Mouse (Mus musculus) T-helper 1 cell (primary cell): Measurements from ENCODE around the gene Grb2.

ENCODE experiments used
- in situ Hi-C: fragments of 300-600 bp; cut with MboI, MseI; formaldehyde crosslinking; loops from one replicate; pipeline ENCODE4 v1.15.1; 2025; ENCODE audit warnings: high pct_unique_total_duplicates

The Grb2 gene

DNA sequence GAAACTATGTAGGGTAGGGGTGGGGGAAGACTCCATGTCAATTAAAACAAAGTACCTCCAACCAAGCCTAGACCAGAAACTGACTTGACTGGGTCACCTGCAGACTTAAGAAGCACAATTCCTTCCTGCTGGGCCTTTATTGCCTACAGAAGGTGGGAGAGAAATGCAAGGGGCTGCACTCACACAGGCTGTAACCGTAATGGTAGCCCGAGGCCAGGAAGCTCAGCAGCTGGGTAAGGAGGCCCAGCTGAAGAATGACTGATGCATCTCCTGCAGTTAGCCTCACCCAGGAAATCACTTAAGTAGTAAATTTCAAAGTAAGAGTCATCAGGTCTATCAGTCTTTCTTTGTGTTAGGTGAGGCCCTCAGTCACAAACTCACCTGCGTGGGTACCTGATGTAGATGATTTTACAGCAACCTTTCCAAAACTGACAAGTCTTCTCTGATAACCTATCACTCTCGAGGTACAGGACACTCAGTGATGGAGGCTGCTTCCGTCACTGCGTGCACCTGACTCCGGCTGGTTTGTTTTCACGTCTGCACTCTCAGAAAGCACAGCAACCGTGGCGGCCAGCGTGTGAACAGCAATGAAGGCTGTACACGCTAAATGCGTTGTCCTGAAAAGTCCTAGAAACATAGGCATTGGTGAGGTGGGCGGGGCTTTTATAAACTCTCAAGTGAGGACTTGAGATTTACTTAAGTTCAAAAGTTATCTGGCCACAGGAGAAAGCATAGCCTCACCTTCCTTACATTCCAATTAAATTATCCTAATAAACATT is 19.1 kb downstream of the Grb2 start:
- in situ Hi-C loops, result no loop called here

DNA sequence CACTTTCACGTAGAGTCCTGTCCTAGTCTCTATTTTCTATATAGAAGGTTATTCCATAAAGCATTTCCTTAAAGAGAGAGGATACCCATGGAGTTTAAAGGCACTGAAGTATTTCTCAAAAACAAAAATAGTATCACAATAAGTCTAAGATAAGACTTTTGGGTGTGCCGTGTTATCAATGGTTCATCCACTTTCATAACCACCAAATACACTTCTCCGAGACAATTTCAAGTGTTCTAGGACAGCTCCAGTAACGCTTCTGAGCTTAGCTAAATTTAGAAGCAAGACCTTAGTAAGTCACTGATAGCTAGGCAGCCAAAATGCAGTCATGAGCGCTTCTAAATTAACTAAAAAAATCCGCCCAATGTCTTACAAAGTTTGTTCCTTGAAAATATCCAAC is 22.0 kb downstream of the Grb2 start:
- in situ Hi-C loops, result no loop called here

DNA sequence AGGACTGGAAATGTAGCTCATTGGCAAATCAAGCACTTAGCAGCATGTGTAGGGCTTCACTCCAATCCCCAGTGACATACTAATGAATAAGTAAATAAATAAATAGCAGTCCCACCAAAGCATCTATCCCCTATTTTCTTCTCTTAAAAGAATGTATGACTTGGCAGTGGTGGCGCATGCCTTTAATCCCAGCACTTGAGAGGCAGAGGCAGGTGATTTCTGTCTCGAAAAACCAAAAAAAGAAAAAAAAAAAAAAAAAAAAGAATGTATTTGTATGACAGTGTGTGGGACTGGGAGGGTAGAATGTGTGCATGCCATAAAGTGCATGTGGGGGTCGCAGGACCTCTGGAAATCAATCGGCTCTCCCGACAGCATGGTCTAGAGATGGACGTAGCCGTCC is 22.4 kb downstream of the Grb2 start:
- in situ Hi-C loops, result no loop called here

DNA sequence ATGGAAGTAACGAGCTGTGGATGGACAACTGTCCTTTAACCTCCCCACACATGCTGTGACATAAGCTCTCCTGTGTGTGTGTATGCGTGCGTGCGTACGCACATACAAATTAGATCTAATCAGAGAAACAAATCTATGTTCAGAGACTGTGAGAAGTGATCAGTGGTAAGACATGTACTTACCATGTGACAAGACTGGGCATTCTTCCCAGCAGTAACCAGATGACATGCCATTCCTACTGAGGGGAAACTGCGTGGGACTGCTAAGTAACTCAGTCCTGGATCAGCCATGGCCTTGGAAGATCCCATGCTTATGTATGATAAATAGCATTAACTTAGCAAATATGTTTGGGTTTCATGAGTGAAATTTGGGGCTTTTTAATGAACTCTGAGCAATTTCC is 23.5 kb downstream of the Grb2 start:
- in situ Hi-C loops, result no loop called here

DNA sequence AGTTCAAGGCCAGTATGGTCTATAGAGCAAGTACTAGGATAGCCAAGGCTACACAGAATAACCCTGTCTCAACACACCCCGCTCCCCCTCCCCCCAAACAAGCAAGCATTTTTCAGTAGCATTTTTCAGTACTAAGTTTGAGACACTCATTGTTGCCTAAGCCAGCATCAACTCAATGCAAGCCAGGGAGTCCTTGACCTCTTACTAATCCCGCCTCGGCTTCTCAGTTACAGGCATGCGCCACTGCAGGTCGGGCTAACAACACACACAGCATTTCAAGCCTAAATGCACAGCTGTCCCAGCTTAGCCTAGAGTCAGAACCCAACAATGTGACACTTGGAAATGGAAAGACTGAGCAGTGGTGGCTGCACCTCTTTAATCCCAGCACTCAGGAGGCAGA is 25.1 kb downstream of the Grb2 start:
- in situ Hi-C loops, result no loop called here

DNA sequence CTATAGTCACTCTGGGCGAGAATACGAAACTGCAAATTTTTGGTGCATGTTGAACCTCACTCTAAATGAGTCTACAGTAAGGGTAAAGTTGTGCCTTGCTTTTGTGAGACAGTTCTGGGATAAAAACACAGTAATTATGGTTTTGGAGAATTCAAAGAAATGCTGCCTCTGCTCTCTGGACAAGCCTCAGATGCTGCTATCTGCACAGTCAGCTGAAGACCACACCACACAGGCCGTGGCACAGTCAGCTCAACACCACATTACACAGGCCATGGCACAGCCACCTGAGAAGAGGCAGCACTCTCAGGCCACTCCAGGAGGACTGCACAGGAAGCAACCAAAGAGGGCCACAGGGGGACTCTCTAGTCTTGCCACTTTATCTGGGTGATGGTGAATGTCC is 26.0 kb downstream of the Grb2 start:
- in situ Hi-C loops, result no loop called here

DNA sequence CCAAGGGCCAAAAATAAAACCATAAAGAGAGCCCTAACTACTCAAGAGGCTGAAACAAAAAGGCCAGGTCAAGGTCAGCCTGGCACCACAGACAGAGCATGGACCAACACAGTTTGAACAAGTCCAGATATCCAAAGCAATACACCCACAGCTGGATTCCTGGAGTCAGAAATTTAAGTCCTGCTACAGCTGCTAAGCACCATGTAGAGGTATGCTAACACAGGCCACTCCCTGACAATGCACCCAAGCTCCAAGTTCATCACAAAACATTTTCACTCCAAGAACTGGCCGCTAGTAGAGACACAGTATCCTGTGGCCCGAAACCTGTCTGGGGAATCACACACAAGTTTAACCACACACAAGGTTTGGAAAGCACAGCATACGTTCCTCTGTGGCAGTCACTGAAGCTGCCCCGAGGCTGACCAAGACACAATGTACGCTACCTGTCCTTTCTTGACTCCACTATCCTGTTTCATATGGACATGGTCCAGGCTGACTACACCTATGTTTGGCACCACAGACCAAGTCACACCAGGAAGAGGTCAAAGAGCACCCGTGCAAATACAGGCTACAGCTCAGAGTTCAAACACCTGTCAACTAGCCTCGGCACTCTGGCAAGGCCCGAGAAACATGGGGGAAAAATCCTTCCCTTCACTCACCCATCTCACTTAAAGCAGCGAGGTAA is 28.7 kb downstream of the Grb2 start:
- in situ Hi-C loops, result no loop called here

DNA sequence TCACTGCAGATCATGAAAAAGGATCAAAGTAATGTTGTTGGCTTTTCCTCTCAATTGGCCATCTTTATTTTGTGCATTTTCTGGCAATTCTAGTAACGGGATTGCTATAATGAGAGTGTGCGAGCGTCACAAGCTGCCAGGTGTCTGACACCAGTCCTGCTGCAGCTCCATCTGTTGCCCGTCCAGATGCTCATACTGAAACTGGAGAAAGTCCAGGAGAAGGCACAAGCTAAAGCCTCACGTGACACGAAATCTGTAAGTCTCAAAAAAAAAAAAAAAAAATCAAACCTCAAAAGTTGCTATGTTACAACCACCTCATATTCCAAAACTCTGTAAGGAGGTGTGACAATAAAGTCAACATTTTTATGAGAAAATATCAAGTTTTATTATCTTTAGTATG is 29.5 kb downstream of the Grb2 start:
- in situ Hi-C loops, result no loop called here

DNA sequence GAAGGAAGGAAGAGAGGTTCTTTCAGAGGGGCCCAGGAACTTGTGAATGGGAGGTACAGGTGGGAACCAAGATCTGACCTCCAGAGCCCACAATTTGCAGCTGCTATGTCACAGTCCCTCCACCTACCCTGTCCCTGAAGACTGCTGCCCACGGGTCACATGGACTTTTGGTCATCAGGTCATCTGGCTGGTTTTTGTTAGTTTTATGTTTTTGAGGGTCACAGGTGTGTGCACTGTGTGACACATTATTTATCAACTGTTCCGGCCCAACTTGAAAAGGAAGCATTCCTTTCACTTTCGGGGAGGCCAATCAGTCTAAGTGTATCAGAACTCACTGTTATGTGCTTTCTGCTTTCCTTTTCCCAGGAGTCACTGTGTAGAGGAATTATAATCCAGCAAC is 30.9 kb downstream of the Grb2 start:
- in situ Hi-C loops, result no loop called here

DNA sequence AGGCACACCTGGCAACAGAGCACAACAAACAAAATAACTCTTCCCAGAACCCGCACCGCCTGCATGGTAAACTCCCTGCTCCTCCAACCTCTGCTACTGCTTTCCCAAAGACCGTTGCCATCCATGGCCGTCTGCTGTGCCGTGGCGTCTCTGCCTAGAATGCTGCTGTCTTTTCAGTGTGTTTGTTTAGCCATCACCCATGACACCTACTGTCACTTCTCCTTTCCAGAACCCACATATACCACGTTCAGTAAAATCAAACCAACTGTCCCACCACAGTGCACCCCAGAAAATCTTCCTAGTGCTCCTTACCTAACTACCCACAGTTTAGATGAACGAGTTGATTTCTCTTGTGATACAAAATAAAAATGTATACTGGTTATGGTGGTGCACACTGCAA is 31.7 kb downstream of the Grb2 start:
- in situ Hi-C loops, result no loop called here

DNA sequence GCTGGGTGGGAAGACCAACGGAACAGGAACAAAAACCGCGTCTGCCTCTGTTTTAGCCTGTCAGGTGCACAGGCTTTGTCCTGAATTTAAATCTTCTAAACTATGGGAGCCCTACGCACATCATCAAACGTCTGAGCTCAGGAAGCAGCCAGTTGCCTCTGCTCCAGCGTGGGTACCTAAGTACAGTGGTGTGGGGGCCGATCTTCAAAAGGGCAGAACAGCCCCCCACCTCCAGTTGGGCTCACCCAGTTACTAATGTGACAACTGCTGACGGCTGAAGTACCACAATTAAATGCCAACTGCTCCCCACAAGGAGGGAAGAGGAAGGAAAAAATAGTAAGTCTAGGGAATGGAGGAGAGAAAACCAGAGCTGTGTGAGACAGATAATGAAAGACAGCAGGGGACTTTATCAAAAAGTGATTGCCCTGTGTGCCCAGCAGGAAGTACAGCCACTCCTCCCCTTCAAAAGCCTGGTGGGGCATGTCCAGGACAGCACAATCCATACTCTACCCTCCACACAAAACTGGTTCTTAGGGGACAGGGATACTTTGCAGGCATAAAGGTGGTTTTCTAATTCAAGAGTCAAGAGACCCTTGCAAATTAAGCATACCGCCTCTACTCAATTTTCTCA is 34.0 kb downstream of the Grb2 start:
- in situ Hi-C loops, result no loop called here

DNA sequence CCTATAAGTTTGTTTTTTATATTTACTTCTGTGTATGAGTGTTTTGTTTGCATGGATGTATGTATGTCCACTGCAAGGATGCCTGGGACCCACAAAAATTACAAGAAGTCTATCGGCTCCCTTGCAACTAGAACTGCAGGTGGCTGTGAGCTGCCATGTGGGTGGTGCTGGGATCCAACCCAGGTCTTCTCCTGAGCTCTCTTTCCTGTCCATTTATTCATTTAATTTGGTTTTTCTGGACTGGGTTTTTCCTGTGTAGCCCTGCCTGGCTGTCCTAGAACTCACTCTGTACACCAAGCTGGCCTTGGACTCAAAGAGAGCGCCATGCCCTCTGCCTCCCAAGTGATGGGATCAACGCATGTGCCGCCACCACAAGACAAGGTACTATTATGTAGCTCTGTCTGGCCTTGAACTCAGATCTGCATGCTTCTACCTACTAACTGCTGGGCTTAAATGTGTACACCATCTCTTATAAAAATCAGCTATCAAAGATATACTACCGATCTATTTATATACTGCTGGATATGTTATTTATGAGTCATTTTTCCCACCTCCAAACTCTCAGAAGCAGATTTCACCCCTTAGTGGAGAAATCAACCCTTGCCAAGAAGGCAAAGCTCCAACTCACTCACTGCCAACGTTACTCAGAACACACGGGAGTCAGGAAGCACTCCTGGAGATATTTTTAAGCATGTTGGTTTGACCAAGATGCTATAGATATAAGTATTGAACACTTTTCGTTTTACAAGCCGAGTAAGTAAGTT is 34.7 kb downstream of the Grb2 start:
- in situ Hi-C loops, result no loop called here

DNA sequence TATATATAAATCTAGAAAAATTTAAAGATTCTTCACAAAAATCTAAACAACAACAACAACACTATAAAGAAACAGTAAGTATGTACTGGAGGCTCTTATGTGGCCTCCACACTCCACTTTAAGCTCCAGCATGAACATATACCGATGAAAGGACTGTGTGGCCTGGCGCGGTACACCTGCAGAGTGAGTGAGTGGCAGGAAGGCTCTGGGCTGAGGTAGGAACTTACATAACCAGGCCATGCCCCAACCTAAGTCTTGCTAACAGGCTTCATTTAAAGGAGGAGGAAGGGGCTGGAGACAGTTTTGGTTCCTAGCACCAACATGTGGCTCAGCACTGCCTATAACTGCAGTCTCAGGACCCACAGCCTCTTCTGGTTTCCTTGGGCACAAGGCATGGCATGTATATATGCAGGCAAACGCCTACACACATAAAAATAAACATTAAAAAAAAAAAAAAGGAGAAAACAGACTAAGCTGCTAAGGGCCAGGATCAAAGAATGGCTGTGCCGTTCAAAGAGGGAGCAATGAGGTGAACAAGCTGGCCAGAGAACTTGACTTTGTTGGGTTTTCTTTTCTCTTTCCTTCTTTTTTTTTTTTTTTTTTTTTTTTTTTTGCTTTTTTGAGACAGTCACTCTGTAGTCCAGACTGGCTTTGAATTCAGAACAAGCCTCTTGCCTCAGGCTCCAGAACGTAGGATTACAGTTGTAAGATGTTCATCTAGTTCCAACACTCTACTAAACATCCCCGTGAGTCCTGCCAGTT is 36.0 kb downstream of the Grb2 start:
- in situ Hi-C loops, result no loop called here

DNA sequence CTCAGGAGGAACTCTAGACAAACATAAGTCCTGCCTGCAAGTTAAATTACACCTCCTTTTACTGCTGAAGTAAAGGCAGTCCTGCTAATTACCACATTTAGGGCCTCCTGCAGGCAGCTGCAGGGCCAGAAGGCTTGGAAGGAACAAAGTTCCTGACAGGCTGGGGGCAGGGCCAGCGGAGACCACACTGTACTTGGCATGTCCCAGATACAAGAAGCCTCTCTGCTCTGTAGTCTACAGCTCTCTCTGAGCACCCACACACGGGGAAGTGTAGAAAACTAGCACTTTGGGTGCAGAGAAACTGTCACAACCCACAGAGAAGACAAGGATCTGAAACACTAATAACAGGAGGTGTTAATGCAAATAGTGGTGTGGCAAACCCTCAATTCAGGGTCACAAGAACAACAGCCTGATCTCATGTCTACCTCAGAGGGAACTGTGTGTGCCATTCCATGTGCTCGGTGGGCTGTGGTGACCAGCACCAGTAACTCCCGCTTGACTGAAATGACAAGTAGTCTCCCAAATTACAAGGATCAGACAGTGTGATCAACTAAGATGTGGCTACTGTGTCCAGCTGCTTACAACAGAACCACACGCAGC is 37.8 kb downstream of the Grb2 start:
- in situ Hi-C loops, result no loop called here

DNA sequence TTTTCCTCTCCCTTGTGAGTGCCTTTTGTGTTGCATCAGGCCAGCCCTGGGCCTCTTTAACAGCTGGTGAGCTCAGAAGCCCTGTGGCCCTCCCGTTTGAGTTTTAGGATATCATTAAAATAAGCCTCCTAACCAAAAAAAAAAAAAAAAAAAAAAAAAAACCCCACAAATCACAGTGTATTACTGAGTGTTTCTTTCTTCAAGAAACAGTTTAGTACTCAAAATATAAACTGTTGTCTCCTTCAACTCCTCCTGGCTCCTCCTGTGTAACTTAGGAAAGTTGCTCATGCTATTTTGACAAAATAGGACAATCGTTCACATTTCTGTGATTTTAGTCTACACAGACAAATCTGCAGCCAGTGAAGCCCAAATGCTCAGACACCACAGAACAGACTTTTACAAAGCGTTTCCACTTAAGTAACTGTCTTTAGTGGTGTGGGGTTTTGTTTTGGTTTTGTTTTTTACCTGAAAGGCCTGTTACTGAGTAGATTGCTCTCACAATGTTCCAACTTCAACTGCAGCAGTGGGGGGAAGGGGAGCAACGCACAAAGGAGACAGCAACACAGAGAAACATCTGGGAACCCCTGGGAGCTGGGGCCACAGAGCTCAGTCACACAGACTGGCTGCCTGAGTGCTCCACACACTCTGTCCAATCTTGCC is 44.6 kb downstream of the Grb2 start:
- in situ Hi-C loops, result no loop called here

DNA sequence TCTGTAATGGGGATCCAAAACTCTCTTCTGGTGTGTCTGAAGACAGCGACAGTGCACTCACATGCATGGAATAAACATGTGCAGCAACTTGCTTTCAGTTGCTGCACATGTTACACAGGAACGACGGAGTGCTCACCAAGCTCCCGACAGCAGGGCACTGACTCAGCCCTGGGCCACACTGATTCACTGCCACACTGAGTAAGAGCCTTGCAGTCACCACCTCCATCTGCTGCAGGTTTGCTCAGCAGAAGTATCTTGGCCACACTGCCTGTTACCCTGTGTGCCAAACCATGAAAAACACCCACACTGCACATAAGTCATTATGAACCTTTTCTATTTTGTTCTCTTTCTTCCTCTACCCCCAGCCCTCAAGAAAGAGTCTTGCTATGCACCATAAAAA is 48.0 kb downstream of the Grb2 start:
- in situ Hi-C loops, result no loop called here

DNA sequence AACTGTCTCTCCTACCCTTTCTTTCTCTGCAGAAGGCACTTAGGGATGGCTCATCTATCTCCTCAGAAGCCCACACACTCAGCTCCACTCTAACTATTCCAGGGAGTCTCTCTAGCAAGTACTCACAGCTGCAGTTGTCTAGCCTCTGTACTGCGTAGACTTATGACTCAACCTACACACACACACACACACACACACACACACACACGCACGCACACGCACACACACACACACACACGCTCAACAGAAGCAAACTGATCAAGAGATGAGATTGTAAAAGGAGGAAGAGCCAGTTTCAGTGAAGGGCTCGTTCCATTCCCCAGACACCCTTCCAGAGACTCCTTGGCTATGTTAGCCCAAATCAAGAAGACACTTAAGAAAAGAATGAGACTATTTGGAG is 49.9 kb downstream of the Grb2 start:
- in situ Hi-C loops, result no loop called here

DNA sequence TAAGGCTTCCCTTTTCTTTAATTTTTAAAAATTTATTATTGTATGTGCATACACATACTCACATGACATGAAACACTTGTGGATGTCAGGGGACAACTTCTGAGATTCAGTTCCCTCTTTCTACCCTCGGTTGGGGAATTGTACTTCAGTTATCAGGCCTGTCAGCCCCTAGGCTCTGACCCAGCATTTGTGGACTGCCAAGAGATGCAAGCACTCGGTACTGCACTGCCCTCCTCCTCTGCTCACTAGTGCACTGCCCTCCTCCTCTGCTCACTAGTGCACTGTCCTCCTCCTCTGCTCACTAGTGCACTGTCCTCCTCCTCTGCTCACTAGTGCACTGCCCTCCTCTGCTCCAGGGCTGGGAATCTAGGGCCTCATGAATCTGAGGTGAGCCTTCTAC is 54.3 kb downstream of the Grb2 start:
- in situ Hi-C loops, result no loop called here

DNA sequence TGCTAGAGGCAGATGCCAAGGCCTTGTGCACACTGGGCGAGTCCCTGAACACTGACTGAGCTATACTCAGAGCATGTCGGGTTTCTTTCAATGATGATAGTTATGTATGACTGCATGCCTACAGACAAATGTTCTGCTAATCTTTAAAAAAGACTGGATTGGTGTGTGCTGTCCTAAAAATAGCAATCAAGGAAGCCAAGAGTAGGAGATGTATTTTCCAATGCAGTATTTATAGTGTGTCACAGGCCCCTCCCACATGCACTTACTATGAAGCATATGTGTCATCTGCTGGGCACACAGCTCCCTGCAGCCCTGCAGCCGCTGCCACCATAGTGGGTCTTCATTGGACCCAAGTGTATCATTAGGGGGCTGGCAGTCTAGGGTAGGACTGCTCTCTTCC is 55.2 kb downstream of the Grb2 start:
- in situ Hi-C loops, result no loop called here

DNA sequence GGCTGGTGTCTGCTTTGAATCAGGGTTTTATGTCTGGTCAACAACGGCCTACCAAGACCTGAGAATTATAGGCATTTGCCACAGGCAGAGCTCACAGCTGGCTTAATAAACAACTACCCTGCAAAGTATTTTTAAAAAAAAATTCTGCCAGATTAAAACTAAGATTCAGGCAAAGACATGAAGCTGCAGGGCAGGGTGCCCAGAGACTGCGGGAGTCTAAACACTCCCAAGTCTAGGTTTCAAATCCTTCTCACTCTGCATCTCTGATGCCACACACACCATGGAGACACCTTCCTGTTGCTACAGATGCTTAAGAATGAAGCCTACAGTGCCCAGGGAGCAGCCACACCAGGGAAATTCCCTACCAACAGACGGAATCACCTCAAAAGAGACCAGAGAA is 56.7 kb downstream of the Grb2 start:
- in situ Hi-C loops, result no loop called here

DNA sequence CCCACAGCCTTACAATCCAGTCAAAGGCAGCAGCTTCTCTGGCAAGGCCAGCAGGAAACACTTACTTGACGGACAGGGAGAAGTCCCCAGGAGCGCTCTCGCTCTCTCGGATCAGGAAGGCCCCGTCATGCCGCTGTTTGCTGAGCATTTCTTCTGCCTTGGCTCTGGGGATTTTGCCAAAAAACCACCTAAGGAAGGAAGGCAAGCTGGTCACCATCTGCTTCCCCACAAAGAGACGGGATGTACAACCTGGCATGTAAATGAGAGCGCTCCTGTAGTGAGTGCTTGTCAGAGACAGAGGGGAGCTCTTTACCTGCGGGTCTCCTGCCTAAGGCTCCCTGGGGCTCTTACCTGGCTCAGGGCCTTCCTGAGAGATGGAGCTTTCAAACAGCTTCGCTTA is 58.7 kb downstream of the Grb2 start:
- in situ Hi-C loops, result loop anchor here (5.0 kb wide), 2 partner anchors 68 to 163 kb away; partner anchors contain the start of genes Caskin2 and Tsen54
